In genomic region chr7:143094592-143095553, GRCm38 (mm10) we compare ENCODE assay signal across 9 mouse cellular contexts. TPM values are rescaled to one million over a fixed set of nuclear protein-coding genes. Genes with fewer than 3 reads are reported as not detected.
DNase-seq lines count a peak whose midpoint lies in the region; ATAC-seq lines count a peak whose summit lies in the region.
"Had no signal": no experiment of that assay in that cellular context is flagged by ENCODE, and none has a peak within 500 bp of the region (broad histone marks: within the 10 kb centered on the region; RNA-seq: fewer than 3 reads in every experiment).

Gene Trpm5 (minus strand): TSS chr7:143094642.

- DNase-seq in kidney, adult 18-20 months: peak; percentile 71
- no peak for DNase-seq in kidney, adult 11 months
- DNase-seq in T-cell, adult 2 months (ENCODE audit: low spot score): peak; percentile 23
- peak; percentile 82 for DNase-seq in embryo, embryonic 9.5 days (ENCODE audit: extremely low spot score)
- DNase-seq in heart, postnatal 10 days: peak; percentile 77 to 88
- peak; percentile 39 to 78 for DNase-seq in layer of hippocampus, postnatal 25 days (ENCODE audit: extremely low spot score in 1 of 2, low spot score in 1 of 2)
- DNase-seq in thymus, postnatal 25 days: peak; percentile 61

- intact Hi-C loops in heart, postnatal 10 days (cut with DNase I): loop anchor here (1.0 kb wide), 3 partner anchors 43 to 371 kb away; no protein-coding TSS in a partner anchor

- ATAC-seq in megakaryocyte progenitor cell, adult 5-6 weeks (replicated peaks; ENCODE audit: poor library complexity): peak; percentile 70

RNA-seq across cellular contexts. Expression of gene Trpm5, which starts in this region (rescaled TPM):
- under 1 TPM; 0.43 to 0.62 TPM for total RNA-seq in heart, postnatal 10 days (2021)
- not detected for total RNA-seq in layer of hippocampus, postnatal 25 days (2021)
- total RNA-seq in megakaryocyte progenitor cell, adult 5-6 weeks (2015): not detected in 2 replicates
- not detected in 2 replicates for total RNA-seq in megakaryocyte progenitor cell, adult 5-6 weeks (2017)
- total RNA-seq: neutrophil, adult 5-6 weeks had no signal

Comparison
In these comparisons a context has a peak if more than half of its experiments do, and no peak if none do; other contexts are left out.
1. Peak in DNase-seq in heart, postnatal 10 days; RNA of the gene not detected or under 1 TPM.
2. Peak in DNase-seq in layer of hippocampus, postnatal 25 days; RNA of the gene not detected or under 1 TPM.
3. Peak in ATAC-seq in megakaryocyte progenitor cell, adult 5-6 weeks; RNA of the gene not detected or under 1 TPM.